Mouse (Mus musculus): ENCODE measurements around the gene Lgals3.

Gene Lgals3

DNA sequence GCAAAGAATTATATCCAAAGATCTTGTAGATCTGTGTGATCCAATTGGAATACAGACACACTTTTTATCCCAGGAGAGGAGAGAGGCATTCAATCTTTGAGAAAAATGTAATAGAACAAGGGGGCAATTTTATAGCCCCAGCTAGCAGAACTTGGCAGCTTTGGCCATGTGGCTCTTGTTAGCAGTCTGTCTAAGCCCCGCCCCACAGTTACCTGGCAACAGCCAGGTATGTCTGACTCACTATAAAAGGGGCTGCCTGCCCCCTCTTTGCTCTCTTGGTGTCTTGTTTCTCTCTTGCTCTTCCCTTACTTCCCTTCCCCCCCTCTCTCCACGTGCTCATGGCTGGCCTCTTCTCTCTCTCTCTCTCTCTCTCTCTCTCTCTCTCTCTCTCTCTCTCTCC lies 54.1 kb downstream of the Lgals3 start:
- no peak for DNase-seq (ENCODE audit: low read depth, low spot score)

DNA sequence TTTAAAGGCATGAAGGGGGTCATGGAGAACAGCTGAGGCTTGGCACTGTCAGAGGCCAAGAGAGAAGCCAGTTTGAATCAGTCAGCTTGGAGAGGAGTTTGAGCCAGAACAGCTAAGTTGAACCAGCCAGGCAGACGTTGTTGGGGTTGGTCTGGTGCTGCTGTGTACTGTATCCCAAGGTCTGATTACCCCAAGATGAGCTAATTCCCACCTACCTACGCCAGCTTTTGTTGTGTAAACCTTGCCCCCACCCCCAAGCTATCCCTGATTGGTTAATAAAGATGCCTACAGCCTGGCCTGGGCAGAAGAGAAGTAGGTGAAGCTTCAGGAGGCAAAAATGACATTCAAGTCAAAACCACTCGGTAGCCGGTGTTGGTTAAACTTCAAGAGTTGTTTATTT lies 54.9 kb downstream of the Lgals3 start:
- no peak for DNase-seq (ENCODE audit: low read depth, low spot score)

DNA sequence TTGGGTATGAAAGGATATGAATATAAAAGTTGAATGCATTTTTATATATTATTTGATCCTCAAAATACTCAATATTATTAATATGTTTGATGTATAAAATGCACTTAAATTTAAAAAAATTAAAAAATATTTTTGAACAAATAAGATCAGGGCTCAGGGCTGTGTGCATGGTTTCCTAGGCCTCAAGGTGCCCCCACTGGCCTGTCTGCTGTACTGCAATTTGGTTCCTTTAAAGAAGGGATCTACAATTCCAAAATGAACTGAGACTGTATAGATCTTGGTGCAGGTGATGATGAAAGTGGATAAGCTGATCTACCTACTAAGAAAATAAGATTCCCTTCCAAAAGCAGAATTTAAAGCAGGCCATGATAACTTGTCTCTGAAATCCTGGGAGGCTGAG lies 65.4 kb downstream of the Lgals3 start:
- no peak for DNase-seq (ENCODE audit: low read depth, low spot score)
